Mouse (Mus musculus) heart, postnatal 10 days (tissue): ENCODE measurements around the gene Nap1l1. TPM values are rescaled to one million over a fixed set of nuclear protein-coding genes. Genes with fewer than 3 reads are reported as not detected.
A peak's percentile ranks its signal among the peaks of the same experiment; 100 is the strongest.

ENCODE experiments used
- DNase-seq, 2 experiments: peaks; one replicate each; pipeline ENCODE4 v3.0.0; 2021
- intact Hi-C: fragments of 180-260 bp; cut with DNase I; formaldehyde crosslinking; loops from one replicate; pipeline ENCODE4 v1.15.1; 2025
- total RNA-seq, 2 experiments: library from RNA; stranded (reverse); gene quantifications; 2 replicates each; pipeline ENCODE4 v1.2.3; 2021

Gene Nap1l1
- total RNA-seq, 2 experiments from 2014 or later = 82.6 to 85.2 TPM

GRCm38 (mm10) chr10:111543106-111543505 is 70.1 kb downstream of the Nap1l1 start:
- intact Hi-C loops = loop anchor here (5.0 kb wide), 1 partner anchor 36 kb away; the partner anchor contains the start of gene Phlda1

GRCm38 (mm10) chr10:111543781-111544260 is 70.8 kb downstream of the Nap1l1 start:
- DNase-seq = peak; percentile 57 to 62
- intact Hi-C loops = loop anchor here (5.0 kb wide), 1 partner anchor 37 kb away; the partner anchor contains the start of gene Phlda1

More at GRCm38 (mm10) chr10:111543106-111543505, 70.1 kb downstream of the Nap1l1 start:
- DNase-seq = no peak

DNA sequence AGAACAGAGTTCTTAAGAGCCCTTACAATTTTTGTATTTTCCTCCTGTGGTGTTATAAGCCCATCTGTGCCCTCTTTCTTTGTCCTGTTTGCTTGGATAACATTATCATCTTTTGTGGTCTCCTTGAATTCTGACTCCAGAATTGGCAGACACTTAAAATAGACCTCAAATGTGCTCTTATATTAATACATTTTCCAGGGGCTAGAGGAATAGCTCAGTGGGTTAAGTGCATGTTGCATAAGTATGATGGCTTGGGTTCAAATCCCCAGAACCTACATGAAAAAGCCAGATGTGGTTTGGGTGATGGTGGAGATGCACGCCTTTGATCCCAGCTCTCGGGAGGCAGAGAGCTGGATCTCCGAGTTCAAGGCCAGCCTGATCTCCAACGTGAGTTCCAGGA is 71.3 kb downstream of the Nap1l1 start:
- intact Hi-C loops = loop anchor here (5.0 kb wide), 1 partner anchor 37 kb away; the partner anchor contains the start of gene Phlda1

GRCm38 (mm10) chr10:111545648-111546047 is 72.6 kb downstream of the Nap1l1 start:
- no peak for DNase-seq
- intact Hi-C loops = loop anchor here (5.0 kb wide), 2 partner anchors 37 to 52 kb away; no protein-coding TSS in a partner anchor

More for the DNA sequence above, 71.3 kb downstream of the Nap1l1 start:
- no peak for DNase-seq

Other genes with a start within 250 kb of the Nap1l1 start
- gene Bbs10, start 174.5 kb upstream of the Nap1l1 start, total RNA-seq = 1 to 10 TPM; 2.6 to 3.9 TPM
- 10 to 100 TPM; 16.9 to 20.8 TPM for gene Phlda1, start 33.1 kb downstream of the Nap1l1 start, total RNA-seq